Mouse (Mus musculus) stomach, embryonic 15.5 days (tissue): ENCODE measurements around the gene Myo18b. TPM values are rescaled to one million over a fixed set of nuclear protein-coding genes. Genes with fewer than 3 reads are reported as not detected.

Experiments used
- ATAC-seq: fragments of 200-750 bp; cut with Nextera tagmentation; 2 replicates; pipeline ENCODE4 v1.8.0; 2017; ENCODE audit warnings: low read depth, moderate number of reproducible peaks, moderate TSS enrichment; ENCODE audit not compliant: insufficient read depth, low FRiP score
- H3K27ac ChIP-seq: fragments of 300-500 bp; sonication (generic); 2 replicates; pipeline ENCODE4 v1.5.1; 2015; ENCODE audit warnings: mild to moderate bottlenecking, inconsistent platforms
- H3K27me3 ChIP-seq: fragments of 300-500 bp; sonication (generic); replicated peaks from 2 replicates; pipeline ENCODE4 v1.6.1; 2015; ENCODE audit warnings: inconsistent platforms
- H3K36me3 ChIP-seq: fragments of 300-500 bp; sonication (generic); 2 replicates; pipeline ENCODE4 v1.6.1; 2015; ENCODE audit warnings: inconsistent platforms
- H3K4me1 ChIP-seq: fragments of 300-500 bp; sonication (generic); 2 replicates; pipeline ENCODE4 v1.6.1; 2015; ENCODE audit warnings: inconsistent platforms
- H3K4me2 ChIP-seq: fragments of 300-500 bp; sonication (generic); 2 replicates; pipeline ENCODE4 v1.6.1; 2015; ENCODE audit warnings: mild to moderate bottlenecking, inconsistent platforms
- H3K4me3 ChIP-seq: fragments of 300-500 bp; sonication (generic); replicated peaks from 2 replicates; pipeline ENCODE4 v1.5.1; 2015; ENCODE audit warnings: inconsistent platforms
- H3K9ac ChIP-seq: fragments of 300-500 bp; sonication (generic); 2 replicates; pipeline ENCODE4 v1.6.1; 2015; ENCODE audit warnings: inconsistent platforms
- H3K9me3 ChIP-seq: fragments of 300-500 bp; sonication (generic); 2 replicates; pipeline ENCODE4 v1.6.1; 2016; ENCODE audit warnings: inconsistent platforms
- WGBS: fragments of 180-500 bp; shearing (Covaris S2); methylation state at CpG from one replicate; pipeline ENCODE4 v1.1.7; 2015; 5-methylcytosine and 5-hydroxymethylcytosine counted together
- polyA plus RNA-seq: library from polyadenylated mRNA; unstranded; fragments of >200 nt; fragmentation: Nextera tagmentation; extraction: Ambion mirVana; gene quantifications from 2 replicates; pipeline ENCODE4 v1.2.1, GENCODE M21; 2015

Gene Myo18b
- polyA plus RNA-seq, 1 experiment from 2014 or later, result 0.51 TPM

DNA sequence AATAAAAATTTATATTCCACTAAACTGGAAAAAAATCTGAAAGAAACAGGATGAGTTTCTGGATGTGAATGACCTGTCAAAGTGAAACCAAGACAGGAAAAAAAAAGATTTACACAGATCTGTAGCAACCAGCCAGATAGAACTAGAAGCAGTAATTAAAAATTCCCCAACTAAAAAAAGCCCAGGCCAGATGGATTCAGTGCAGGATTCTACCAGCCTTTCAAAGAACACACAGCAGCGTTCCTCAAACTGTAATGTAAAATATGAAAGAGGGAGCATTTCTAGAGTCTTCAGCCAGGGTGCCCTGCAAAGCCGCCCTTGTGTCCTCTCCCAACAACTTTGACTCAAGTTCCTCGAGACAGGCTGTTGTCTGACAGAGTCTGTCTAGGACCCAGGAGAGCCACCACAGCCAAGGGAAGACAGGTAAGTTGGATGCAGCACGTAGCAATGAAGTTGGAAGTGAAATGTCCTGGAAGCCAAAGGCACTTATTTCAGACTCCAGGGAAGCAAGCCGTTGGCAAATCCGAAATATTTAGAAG, 246.9 kb downstream of the Myo18b start:
- Histone ChIP-seq H3K9ac (no peak overlapping the region), H3K36me3 (no peaks in the 10 kb centered on the region), H3K27me3 (no peaks in the 10 kb centered on the region), H3K4me2 (no peak overlapping the region), H3K4me1 (no peaks in the 10 kb centered on the region), H3K9me3 (no peaks in the 10 kb centered on the region), H3K4me3 (no peak overlapping the region), H3K27ac (no peak overlapping the region)
- ATAC-seq, result no peak
- 76% methylated on average over 6 of the region's 6 CpGs for WGBS

DNA sequence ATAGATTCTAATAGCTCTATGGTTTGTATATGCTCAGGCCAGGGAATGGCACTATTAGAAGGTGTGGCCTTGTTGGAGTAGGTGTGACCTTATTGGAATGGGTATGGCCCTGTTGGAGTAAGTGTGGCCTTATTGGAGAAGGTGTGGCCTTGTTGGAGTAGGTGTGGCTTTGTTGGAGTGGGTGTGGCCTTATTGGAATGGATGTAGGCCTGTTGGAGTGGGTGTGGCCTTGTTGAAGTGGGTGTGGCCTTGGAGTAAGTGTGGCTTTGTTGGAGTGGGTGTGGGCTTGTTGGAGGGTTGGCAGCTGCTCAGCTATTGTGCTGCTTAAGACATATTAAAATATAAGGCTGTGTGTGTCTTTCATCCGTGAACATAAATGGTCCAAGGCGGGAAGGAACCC, 249.3 kb downstream of the Myo18b start:
- no peaks in the 10 kb centered on the region for H3K36me3 ChIP-seq
- no peak overlapping the region for H3K27ac ChIP-seq
- no peak overlapping the region for H3K4me3 ChIP-seq
- WGBS, result 78% methylated on average over 2 of the region's 2 CpGs
- H3K9ac ChIP-seq, result no peak overlapping the region
- ATAC-seq, result no peak
- no peaks in the 10 kb centered on the region for H3K4me1 ChIP-seq
- H3K9me3 ChIP-seq, result no peaks in the 10 kb centered on the region
- H3K27me3 ChIP-seq, result no peaks in the 10 kb centered on the region
- H3K4me2 ChIP-seq, result no peak overlapping the region

DNA sequence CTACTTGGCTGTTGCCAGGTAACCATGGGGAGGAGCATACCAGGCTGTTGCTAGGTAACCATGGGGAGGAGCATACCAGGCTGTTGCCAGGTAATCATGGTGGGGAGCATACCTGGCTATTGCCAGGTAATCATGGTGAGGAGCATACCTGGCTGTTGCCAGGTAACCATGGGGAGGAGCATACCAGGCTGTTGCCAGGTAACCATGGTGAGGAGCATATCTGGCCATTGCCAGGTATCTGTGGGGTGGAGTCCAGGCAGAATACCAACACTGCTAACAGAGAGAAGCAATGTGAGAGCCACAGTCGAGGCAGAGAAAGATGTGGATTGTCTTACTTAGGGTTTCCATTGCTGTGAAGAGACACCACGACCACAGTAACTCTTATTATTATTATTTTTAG, 250.6 kb downstream of the Myo18b start:
- H3K9ac ChIP-seq, result no peak overlapping the region
- no peaks in the 10 kb centered on the region for H3K9me3 ChIP-seq
- H3K27ac ChIP-seq, result no peak overlapping the region
- no peaks in the 10 kb centered on the region for H3K36me3 ChIP-seq
- H3K4me1 ChIP-seq, result no peaks in the 10 kb centered on the region
- 81% methylated on average over 2 of the region's 2 CpGs for WGBS
- H3K4me3 ChIP-seq, result no peak overlapping the region
- H3K27me3 ChIP-seq, result peaks cover 9% of the 10 kb centered on the region; the same call in 1 of the 2 replicates
- ATAC-seq, result no peak
- H3K4me2 ChIP-seq, result no peak overlapping the region

DNA sequence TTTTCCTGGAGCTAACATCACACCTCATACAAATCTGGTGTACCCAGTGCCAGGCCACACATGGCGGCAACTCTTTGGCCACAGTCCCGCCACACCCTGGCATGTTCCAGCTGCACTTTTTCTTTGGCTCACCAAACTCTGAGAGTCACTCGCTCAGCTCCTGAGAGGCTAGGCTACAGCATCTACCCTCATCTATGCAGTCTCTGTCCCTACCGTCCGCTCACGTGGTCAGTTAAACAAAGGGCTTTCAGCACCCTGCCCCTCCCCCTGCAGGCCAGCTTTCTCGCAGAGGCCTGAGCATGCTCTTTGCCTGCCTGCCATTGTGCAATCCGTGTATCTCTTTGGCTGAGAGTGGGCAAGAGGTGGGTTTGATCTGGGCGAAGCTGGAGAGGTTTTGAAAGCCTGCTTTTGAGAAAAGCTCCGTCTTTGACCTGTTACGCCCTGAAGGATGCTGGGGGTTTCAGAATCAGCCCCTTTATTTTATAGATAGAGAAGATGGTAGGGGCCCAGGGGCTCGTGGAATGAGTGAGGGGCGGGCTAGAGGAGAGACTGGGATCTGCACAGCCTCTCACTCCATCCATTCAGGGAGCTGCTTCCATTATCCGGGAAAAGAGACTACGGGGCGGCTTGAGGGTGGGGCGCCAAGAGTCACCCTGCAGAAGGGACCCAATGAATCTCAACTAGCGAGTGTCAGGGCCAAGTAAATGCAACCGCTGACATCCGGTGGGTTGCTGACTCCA, 252.5 kb downstream of the Myo18b start:
- Histone ChIP-seq H3K27me3 (peaks cover 14% of the 10 kb centered on the region; the same call in 1 of the 2 replicates), H3K4me1 (no peaks in the 10 kb centered on the region), H3K9ac (no peak overlapping the region), H3K27ac (no peak overlapping the region), H3K4me3 (no peak overlapping the region), H3K9me3 (no peaks in the 10 kb centered on the region), H3K36me3 (no peaks in the 10 kb centered on the region), H3K4me2 (no peak overlapping the region)
- no peak for ATAC-seq
- 46% methylated on average over 20 of the region's 20 CpGs for WGBS

DNA sequence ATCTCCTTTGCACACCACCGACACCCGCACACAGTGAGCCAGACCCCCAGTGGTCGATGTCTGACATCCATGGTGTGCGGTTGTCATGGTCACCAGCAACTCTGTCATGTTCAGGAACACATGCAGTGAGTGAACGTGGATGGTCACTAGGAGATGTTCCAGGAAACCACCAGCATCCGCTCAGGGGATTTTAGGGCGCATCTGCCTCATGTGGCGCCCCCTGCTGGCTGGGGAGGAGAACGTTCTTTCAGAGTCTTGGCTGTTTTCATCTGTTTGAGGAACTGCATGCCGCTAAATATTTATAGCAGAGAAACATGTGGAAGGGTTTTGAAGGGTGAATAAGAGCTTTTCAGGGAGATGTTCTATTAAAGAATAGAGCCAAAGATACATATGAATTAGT, 253.4 kb downstream of the Myo18b start:
- ATAC-seq, result no peak
- Histone ChIP-seq H3K4me1 (no peaks in the 10 kb centered on the region), H3K27ac (no peak overlapping the region), H3K4me3 (no peak overlapping the region), H3K36me3 (no peaks in the 10 kb centered on the region), H3K4me2 (no peak overlapping the region), H3K27me3 (peaks cover 14% of the 10 kb centered on the region; the same call in 1 of the 2 replicates), H3K9me3 (no peaks in the 10 kb centered on the region), H3K9ac (no peak overlapping the region)
- WGBS, result 58% methylated on average over 10 of the region's 10 CpGs

DNA sequence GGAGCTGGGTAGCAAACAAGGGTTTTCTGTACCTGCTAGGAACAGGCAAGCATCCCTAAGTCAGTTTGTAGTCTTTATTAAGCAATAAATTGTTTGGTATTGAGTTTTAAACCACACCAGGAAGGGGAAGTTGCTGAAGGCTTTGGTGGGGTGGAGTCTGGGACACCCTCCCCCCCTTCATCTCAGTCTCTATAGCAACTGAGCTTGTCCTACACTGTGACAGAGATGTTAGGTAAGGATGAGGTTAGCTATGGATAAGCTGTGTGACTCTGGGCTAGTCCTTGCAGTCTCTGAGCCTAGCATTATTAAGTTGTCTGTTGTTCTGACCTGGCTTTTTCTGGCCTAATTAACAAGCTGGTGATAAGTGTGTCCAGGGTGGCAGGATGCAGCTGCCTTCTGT, 254.4 kb downstream of the Myo18b start:
- no peaks in the 10 kb centered on the region for H3K4me1 ChIP-seq
- H3K4me2 ChIP-seq, result no peak overlapping the region
- H3K4me3 ChIP-seq, result no peak overlapping the region
- no peak for ATAC-seq
- no peak overlapping the region for H3K9ac ChIP-seq
- H3K36me3 ChIP-seq, result no peaks in the 10 kb centered on the region
- no peak overlapping the region for H3K27ac ChIP-seq
- peaks cover 14% of the 10 kb centered on the region; the same call in 1 of the 2 replicates for H3K27me3 ChIP-seq
- H3K9me3 ChIP-seq, result no peaks in the 10 kb centered on the region

DNA sequence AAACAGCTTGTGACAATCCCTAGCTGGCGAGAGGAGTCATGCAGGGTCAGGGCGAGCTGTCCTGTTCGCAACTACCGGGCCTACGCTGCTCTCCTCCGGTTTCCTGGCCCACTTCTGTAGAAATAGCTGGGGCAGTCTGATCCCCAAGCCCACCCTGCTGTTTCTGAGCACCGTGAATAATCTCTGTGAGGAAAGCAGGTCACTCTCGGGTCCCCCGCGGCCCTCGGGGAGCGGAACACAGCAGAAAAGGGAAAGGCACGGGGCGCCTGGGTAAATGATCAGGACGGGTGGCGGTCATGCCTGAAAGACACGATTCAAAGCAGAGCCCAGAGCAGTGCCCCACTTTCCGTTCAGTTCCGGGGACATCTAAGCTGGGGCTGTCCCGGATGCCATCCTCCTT, 255.0 kb downstream of the Myo18b start:
- no peak overlapping the region for H3K4me3 ChIP-seq
- no peak overlapping the region for H3K27ac ChIP-seq
- H3K4me1 ChIP-seq, result no peaks in the 10 kb centered on the region
- no peaks in the 10 kb centered on the region for H3K9me3 ChIP-seq
- 11% methylated on average over 20 of the region's 20 CpGs for WGBS
- 0 out of 2 replicates have a peak overlapping the region, but pooled peaks have one; percentile 10 for H3K4me2 ChIP-seq
- H3K27me3 ChIP-seq, result peaks cover 14% of the 10 kb centered on the region; the same call in 1 of the 2 replicates
- no peak overlapping the region for H3K9ac ChIP-seq
- ATAC-seq, result no peak
- no peaks in the 10 kb centered on the region for H3K36me3 ChIP-seq

DNA sequence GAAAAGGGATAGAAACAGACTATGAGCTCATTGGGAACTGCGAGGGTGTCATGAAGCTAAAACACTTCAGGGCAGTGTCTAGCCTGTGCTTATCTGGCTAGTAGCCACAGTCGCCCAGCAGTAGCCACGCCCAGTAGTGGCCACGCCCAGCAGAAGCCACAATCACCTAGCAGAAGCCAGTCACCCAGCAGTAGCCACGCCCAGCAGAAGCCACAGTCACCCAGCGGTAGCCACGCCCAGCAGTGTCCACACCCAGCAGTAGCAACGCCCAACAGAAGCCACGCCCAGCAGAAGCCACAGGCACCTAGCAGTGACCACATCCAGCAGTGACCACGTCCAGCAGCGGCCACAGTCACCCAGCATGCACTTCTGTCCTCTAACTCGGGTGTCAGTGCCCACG, 255.5 kb downstream of the Myo18b start:
- H3K9ac ChIP-seq, result no peak overlapping the region
- H3K9me3 ChIP-seq, result no peaks in the 10 kb centered on the region
- H3K27me3 ChIP-seq, result peaks cover 14% of the 10 kb centered on the region; the same call in 1 of the 2 replicates
- no peak overlapping the region for H3K27ac ChIP-seq
- ATAC-seq, result peak; percentile 39; the same call in 1 of the 2 replicates
- no peak overlapping the region for H3K4me3 ChIP-seq
- no peaks in the 10 kb centered on the region for H3K36me3 ChIP-seq
- no peaks in the 10 kb centered on the region for H3K4me1 ChIP-seq
- 18% methylated on average over 13 of the region's 13 CpGs for WGBS
- H3K4me2 ChIP-seq, result peak overlapping the region; percentile 10; the same call in 1 of the 2 replicates

Other genes with a start within 250 kb of the Myo18b start
- gene Grk3, start 119.4 kb upstream of the Myo18b start, polyA plus RNA-seq, result 13.6 and 13.8 TPM in 2 replicates
- gene Crybb2, start 173.8 kb upstream of the Myo18b start, polyA plus RNA-seq, result not detected in 2 replicates
- gene Crybb3, start 185.2 kb upstream of the Myo18b start, polyA plus RNA-seq, result 1.1 and 1.2 TPM in 2 replicates